Mouse (Mus musculus) embryonic facial prominence, embryonic 14.5 days (tissue): ENCODE data around the gene Lacc1. TPM values are rescaled to one million over a fixed set of nuclear protein-coding genes. Genes with fewer than 3 reads are reported as not detected.
"Not testable (repeated sequence)": the region's sequence is repeated elsewhere in the genome, so short reads cannot be mapped to it uniquely, and the experiment has no call there.

ENCODE experiments used
- ATAC-seq: fragments of 200-750 bp; cut with Nextera tagmentation; 2 replicates; pipeline ENCODE4 v1.8.0; 2017; ENCODE audit warnings: low read depth, moderate number of reproducible peaks, moderate TSS enrichment
- DNase-seq: peaks from one replicate; pipeline ENCODE4 v3.0.0-alpha.2; 2015; ENCODE audit warnings: low spot score
- H3K27ac ChIP-seq: fragments of 300-500 bp; sonication (generic); replicated peaks from 2 replicates; pipeline ENCODE4 v1.5.1; 2014; ENCODE audit warnings: low read depth, mild to moderate bottlenecking, low read length, moderate library complexity
- H3K27me3 ChIP-seq: fragments of 300-500 bp; sonication (generic); replicated peaks from 2 replicates; pipeline ENCODE4 v1.6.1; 2014; ENCODE audit warnings: low read length; ENCODE audit not compliant: control insufficient read depth, insufficient read depth
- H3K36me3 ChIP-seq: fragments of 300-500 bp; sonication (generic); 2 replicates; pipeline ENCODE4 v1.6.1; 2014; ENCODE audit warnings: low read length, mixed read lengths; ENCODE audit not compliant: control insufficient read depth, insufficient read depth
- H3K4me1 ChIP-seq: fragments of 300-500 bp; sonication (generic); 2 replicates; pipeline ENCODE4 v1.6.1; 2014; ENCODE audit warnings: antibody characterized with exemption, low read length; ENCODE audit not compliant: control insufficient read depth, insufficient read depth
- H3K4me2 ChIP-seq: fragments of 300-500 bp; sonication (generic); 2 replicates; pipeline ENCODE4 v1.6.1; 2014; ENCODE audit warnings: low read depth, mild to moderate bottlenecking, low read length, moderate library complexity, mixed read lengths
- H3K4me3 ChIP-seq: fragments of 300-500 bp; sonication (generic); 2 replicates; pipeline ENCODE4 v1.5.1; 2014; ENCODE audit warnings: low read depth, mild to moderate bottlenecking, low read length
- H3K9ac ChIP-seq: fragments of 300-500 bp; sonication (generic); 2 replicates; pipeline ENCODE4 v1.6.1; 2014; ENCODE audit warnings: low read depth, mild to moderate bottlenecking, low read length, moderate library complexity, mixed read lengths
- H3K9me3 ChIP-seq: fragments of 300-500 bp; sonication (generic); 2 replicates; pipeline ENCODE4 v1.6.1; 2016; ENCODE audit warnings: low read length; ENCODE audit not compliant: control insufficient read depth
- WGBS: fragments of 180-500 bp; shearing (Covaris S2); extraction: QIAGEN DNeasy Blood & Tissue Kit; methylation state at CpG from one replicate; pipeline ENCODE4 v1.1.7; 2014; 5-methylcytosine and 5-hydroxymethylcytosine counted together
- polyA plus RNA-seq: library from polyadenylated mRNA; unstranded; fragments of >200 nt; fragmentation: Nextera tagmentation; extraction: Ambion mirVana; gene quantifications from 2 replicates; pipeline ENCODE4 v1.2.1, GENCODE M21; 2014

The Lacc1 gene
- polyA plus RNA-seq, 1 experiment from 2014 or later = 11.5 TPM

- Histone ChIP-seq H3K36me3 (no peaks in the 10 kb centered on the region), H3K4me2 (no peak overlapping the region), H3K9me3 (no peaks in the 10 kb centered on the region), H3K4me1 (0 out of 2 replicates have a peak, but pooled peaks cover 6% of the 10 kb centered on the region), H3K27me3 (no peaks in the 10 kb centered on the region), H3K9ac (no peak overlapping the region), H3K4me3 (no peak overlapping the region), H3K27ac (no peak overlapping the region)
- peak; percentile 64; the same call in 1 of the 2 replicates for ATAC-seq
- DNase-seq = peak; percentile 91
- 19% methylated on average over 3 of the region's 3 CpGs for WGBS
Measured at GRCm38 (mm10) chr14:77008238-77008637, 28.5 kb downstream of the Lacc1 start.

GRCm38 (mm10) chr14:77005566-77005965, 31.1 kb downstream of the Lacc1 start:
- WGBS = 65% methylated on average over 5 of the region's 5 CpGs
- no peak overlapping the region for H3K27ac ChIP-seq
- DNase-seq (no peak), ATAC-seq (no peak)
- no peaks in the 10 kb centered on the region for H3K9me3 ChIP-seq
- H3K4me2 ChIP-seq = no peak overlapping the region
- no peaks in the 10 kb centered on the region for H3K27me3 ChIP-seq
- no peak overlapping the region for H3K9ac ChIP-seq
- H3K4me3 ChIP-seq = no peak overlapping the region
- H3K4me1 ChIP-seq = 0 out of 2 replicates have a peak, but pooled peaks cover 6% of the 10 kb centered on the region
- H3K36me3 ChIP-seq = no peaks in the 10 kb centered on the region

GRCm38 (mm10) chr14:77004740-77005139, 32.0 kb downstream of the Lacc1 start:
- WGBS = 41% methylated on average over 8 of the region's 8 CpGs
- no peaks in the 10 kb centered on the region for H3K9me3 ChIP-seq
- no peak overlapping the region for H3K4me3 ChIP-seq
- no peaks in the 10 kb centered on the region for H3K36me3 ChIP-seq
- peak; percentile 66 for DNase-seq
- H3K4me1 ChIP-seq = 0 out of 2 replicates have a peak, but pooled peaks cover 6% of the 10 kb centered on the region
- no peak overlapping the region for H3K9ac ChIP-seq
- H3K4me2 ChIP-seq = no peak overlapping the region
- no peak overlapping the region for H3K27ac ChIP-seq
- ATAC-seq = peak; percentile 37; the same call in 1 of the 2 replicates
- no peaks in the 10 kb centered on the region for H3K27me3 ChIP-seq

- not testable (repeated sequence) for H3K27me3 ChIP-seq, H3K9ac ChIP-seq, H3K36me3 ChIP-seq, H3K4me1 ChIP-seq, DNase-seq, H3K9me3 ChIP-seq, H3K27ac ChIP-seq, ATAC-seq, H3K4me3 ChIP-seq, H3K4me2 ChIP-seq
- WGBS = 89% methylated on average over 2 of the region's 2 CpGs
Measured at GRCm38 (mm10) chr14:76990351-76990750, 46.4 kb downstream of the Lacc1 start.

GRCm38 (mm10) chr14:76981781-76982180, 54.9 kb downstream of the Lacc1 start:
- 44% methylated on average over 1 of the region's 1 CpGs for WGBS
- H3K9me3 ChIP-seq = no peaks in the 10 kb centered on the region
- H3K4me2 ChIP-seq = no peak overlapping the region
- H3K36me3 ChIP-seq = no peaks in the 10 kb centered on the region
- no peak overlapping the region for H3K27ac ChIP-seq
- no peaks in the 10 kb centered on the region for H3K27me3 ChIP-seq
- H3K9ac ChIP-seq = no peak overlapping the region
- H3K4me1 ChIP-seq = peaks cover 14% of the 10 kb centered on the region
- DNase-seq (no peak), ATAC-seq (no peak)
- H3K4me3 ChIP-seq = no peak overlapping the region

- Histone ChIP-seq H3K9me3 (no peaks in the 10 kb centered on the region), H3K27ac (no peak overlapping the region), H3K27me3 (no peaks in the 10 kb centered on the region), H3K4me1 (peaks cover 14% of the 10 kb centered on the region), H3K4me2 (no peak overlapping the region), H3K4me3 (no peak overlapping the region), H3K36me3 (no peaks in the 10 kb centered on the region), H3K9ac (no peak overlapping the region)
- DNase-seq (no peak), ATAC-seq (no peak)
- WGBS = 90% methylated on average over 4 of the region's 4 CpGs
Measured at GRCm38 (mm10) chr14:76981176-76981575, 55.5 kb downstream of the Lacc1 start.

GRCm38 (mm10) chr14:76979569-76979968, 57.1 kb downstream of the Lacc1 start:
- no peaks in the 10 kb centered on the region for H3K27me3 ChIP-seq
- WGBS = 40% methylated on average over 9 of the region's 9 CpGs
- H3K9ac ChIP-seq = no peak overlapping the region
- peak; percentile 83 for DNase-seq
- H3K4me3 ChIP-seq = no peak overlapping the region
- H3K27ac ChIP-seq = peak overlapping the region; percentile 69
- H3K4me1 ChIP-seq = peaks cover 14% of the 10 kb centered on the region
- H3K9me3 ChIP-seq = no peaks in the 10 kb centered on the region
- ATAC-seq = peak; percentile 86
- H3K4me2 ChIP-seq = no peak overlapping the region
- H3K36me3 ChIP-seq = no peaks in the 10 kb centered on the region

Other genes with a start within 250 kb of the Lacc1 start
- gene Ccdc122, start 132 bp downstream of the Lacc1 start, polyA plus RNA-seq = 4.0 and 4.4 TPM in 2 replicates
- gene Enox1, start 119.9 kb upstream of the Lacc1 start, polyA plus RNA-seq = 14.1 and 14.6 TPM in 2 replicates